Mouse (Mus musculus) retina, embryonic 14.5 days (tissue): ENCODE data around the gene Filip1l.

Experiments used
- DNase-seq: peaks from one replicate; pipeline ENCODE4 v3.0.0-alpha.2; 2015; ENCODE audit warnings: low spot score

Filip1l gene

DNA sequence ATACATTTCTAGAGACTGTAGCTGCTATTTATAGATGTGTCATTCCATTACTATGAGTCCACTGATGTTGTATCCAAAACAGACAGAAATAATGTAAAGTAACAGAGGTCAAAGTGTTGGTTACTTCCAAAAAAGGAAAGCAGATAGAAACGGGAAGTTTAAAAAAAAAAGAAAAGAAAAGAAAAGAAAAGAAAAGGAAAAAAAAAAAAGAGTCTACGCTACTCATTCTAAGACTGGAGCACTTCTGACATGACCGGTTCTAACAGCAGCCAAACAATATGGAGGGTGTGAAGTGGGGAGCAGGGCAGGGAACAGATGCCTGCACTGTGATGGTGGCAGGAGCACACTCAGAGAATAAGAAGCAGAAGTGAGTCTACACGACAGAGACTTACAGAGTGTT lies 175.6 kb downstream of the Filip1l start:
- DNase-seq, result no peak

DNA sequence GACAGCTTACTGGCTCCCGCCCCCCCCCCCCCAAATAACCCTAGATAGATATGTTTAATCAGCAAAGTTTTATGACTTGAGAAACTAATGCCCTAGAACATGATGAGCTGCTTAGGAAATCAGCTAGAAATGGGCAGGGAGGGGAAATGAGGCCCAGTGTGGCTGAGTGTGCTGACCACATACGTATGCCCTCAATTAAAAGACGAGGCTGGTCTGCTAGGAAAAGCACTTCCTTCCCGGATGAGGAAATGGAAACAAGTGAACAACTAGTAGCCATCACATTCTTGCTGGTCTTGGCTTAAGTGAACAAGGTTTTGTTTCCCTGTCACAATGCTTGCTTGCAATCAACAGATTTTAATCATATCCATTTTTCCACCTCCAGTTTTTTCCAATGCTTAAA lies 177.7 kb downstream of the Filip1l start:
- DNase-seq, result no peak

DNA sequence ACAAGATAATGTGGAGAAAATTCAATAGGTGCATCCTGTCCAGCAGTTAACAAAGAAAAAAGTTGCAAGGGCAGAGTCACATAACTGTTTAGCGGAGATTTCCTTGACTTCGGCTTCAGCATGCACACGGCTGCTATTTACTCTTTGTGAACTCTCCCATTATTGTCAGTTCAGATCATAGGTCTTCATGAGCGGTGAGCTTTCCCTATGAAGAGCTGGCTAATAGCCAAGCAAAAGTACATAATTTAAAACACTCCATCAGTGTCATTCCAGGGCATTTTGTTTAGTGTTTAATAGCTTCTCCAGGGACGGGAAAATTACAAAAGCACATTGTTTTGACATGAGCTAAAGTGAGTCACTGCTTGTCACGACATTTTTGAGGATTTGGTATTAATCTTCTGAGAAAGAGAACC lies 179.2 kb downstream of the Filip1l start:
- no peak for DNase-seq

DNA sequence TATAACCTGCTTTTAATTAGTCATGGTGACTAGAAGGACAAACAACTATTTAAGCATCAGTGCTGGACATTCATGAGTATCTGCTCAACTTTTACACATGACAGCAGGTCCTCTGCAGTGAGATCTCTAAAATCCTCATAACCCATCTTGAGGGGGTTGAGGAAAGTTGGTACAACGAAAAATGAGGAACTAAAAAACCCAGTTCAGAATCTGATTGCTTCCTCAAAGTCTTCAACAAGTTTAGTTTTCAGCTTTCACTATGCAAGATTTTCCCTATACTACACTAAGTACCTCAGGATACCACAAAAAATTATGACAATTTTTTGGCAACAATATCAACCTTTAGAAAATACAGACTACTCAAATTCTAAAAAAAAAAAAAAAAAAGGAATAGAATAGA lies 181.5 kb downstream of the Filip1l start:
- DNase-seq, result no peak

DNA sequence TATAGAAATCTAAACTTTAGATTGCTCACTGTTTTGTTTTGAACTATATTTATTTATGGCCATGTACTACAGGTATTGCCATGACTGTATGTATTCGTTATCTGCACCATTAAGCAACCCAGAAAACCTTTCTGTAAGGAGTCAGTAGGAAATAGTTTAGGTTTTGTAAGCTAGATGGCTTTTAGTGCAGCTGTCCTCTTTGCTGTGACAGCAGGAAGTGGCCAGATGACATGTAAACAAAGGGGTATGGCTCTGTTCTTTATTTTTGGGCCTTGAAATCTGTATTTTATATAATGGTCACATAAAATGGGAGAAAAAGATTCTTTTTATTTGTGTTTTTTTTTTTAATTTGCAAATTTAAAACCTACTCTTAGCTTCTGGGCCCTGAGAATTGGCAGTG lies 181.9 kb downstream of the Filip1l start:
- DNase-seq, result no peak

DNA sequence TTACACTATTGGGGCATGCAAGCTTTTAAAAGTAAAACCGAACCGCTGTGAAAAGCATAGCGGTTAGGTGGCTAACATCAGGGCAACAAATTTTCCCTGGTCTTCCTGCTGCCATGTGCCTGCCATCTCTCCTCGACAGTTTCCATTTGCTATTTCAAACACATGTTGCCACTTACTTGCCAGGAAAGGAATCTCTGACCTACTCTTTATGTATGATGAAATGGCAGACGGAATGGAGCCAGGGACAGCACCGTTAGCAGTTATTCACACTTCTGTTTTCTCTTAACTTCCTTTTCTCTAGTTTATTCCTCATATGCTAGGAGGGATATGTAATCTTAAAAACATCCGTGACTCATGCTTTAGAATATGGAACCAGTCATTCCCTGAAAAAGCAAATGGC lies 183.6 kb downstream of the Filip1l start:
- DNase-seq, result no peak

DNA sequence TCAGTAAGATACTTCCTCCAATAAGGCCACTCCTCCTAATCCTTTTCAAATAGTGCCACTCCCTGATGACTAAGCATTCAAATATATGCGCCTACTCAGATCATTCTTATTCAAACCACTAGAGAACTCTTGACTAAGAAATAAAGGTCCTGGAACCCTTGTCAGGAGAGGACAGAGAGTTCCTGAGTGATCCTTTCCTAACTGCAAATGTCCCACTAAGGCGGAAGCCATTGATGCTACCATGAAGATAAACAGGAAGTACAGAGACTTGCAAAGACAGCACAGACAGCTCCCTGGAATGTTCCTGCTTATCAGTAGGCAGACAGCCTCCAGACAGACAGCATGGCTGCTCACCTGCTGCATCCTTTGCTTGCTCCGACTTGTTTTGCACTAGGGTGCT lies 190.3 kb downstream of the Filip1l start:
- no peak for DNase-seq

DNA sequence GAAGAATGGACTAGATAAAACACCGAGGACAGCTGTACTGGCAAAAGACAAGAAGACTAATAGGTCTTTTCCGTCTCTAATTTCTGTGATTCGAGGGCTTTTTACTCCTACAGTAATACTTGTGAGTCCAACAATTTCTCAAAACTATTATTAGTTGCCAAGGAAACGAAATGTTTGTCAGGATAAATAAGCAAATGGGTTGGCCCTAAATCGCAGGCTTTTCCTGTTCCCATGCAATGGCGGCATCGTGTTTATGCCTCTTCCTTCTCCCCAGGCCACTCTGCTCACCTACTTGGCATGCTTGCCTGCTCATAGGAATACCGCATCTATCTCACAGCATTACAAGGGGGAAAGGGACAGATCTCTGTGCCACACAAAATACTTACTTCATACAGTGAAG lies 191.5 kb downstream of the Filip1l start:
- no peak for DNase-seq

DNA sequence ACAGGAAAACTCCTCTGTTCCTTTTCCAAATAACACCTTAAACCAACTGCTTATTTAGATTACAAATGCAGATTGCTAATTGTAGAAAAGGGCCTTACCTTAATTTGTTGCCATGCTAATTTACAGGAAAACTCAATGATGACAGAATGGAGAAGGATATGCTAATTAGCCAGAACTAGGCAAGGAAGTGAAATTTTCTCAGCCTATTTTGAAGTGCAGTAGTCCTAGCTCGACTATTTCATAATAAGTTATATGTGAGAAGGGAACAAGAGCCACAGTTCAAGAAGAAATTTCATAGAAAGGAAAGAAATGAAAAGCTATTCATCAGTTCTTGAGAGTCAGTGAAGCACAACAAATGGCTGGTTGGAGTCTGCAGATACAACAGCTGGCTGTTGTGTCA lies 193.5 kb downstream of the Filip1l start:
- DNase-seq, result no peak

DNA sequence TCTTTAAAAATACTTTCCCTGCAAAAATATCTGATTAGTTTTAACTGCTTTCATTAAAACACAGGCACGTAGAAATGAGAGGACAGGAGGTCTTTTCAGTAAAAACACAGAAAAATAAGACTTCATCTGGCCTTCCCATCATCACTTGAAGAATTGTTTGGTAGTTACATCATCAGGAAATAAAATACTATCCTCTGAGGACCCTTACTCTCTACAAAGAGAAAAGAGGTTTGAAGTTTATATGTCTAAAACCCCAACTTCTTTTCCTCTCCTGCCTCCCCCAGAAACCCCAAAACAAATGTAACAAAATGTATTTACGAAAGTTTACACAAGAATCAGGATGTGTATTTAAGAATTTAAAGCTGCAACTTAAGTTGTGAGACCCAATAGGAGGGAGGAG lies 195.7 kb downstream of the Filip1l start:
- DNase-seq, result no peak

DNA sequence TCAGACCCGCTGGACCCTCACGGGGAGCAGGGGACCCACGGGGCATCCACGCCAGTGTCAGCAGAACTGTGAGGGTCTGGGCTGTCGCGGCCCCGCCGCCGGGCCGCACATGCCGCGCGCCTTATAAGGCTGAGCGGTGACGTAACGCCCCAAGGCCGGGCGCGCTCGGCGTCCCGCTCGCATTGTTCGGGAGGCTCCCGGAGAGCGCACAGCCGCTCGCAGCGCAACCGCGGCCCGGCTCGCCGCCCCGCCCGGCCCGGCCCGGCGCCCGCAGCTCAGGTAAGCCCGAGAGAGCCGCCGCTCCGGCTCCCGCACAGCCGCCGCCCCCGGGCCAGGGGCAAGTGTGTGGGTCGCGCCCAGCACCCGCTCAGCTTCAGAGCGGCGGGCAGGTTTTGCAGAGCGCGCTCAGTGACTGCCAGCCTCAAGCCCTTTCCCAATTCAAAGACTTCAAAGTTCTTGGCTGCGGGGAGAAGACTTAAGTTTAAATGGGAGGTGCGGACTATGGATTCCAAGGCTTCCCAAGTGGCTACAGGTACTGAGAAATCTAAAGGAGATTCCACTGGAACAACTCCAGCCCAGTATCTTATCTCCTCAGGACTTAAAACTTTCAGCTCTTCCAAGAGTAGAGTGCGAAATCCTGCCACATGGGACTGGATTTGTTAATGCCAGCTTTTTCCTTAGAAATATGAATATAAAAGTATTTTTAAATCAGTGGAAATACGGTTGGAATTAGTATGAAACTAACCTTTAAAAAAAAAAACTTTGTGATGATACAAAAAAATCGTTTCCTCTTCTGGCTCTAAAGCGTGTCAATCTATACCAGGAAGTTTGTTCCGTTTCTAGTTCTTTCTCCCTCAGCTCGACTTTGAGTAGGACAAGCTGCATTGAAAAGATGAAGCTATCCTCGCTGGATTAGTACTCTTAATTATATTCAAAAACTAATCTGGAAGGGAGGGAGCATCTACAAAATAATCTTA lies 196.5 kb downstream of the Filip1l start:
- DNase-seq, result peak; percentile 78

DNA sequence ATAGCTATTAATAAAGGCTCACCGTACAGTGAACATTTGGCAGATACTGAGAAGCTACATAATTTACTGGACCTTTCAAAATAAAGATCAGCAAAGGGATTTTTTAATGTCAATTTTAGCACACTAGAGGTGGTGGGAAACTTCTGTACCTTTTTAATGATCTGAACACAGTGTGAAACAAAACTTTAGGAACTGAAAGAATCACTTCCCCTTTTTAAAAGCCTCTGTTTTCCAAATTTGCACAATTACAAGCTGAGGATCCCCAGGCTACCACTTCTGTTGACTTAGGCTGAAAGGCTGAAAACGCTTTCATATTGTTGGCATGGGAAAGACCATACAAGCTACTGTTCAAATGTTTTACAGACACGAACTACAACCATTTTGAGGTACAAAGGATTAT lies 197.2 kb downstream of the Filip1l start:
- no peak for DNase-seq

DNA sequence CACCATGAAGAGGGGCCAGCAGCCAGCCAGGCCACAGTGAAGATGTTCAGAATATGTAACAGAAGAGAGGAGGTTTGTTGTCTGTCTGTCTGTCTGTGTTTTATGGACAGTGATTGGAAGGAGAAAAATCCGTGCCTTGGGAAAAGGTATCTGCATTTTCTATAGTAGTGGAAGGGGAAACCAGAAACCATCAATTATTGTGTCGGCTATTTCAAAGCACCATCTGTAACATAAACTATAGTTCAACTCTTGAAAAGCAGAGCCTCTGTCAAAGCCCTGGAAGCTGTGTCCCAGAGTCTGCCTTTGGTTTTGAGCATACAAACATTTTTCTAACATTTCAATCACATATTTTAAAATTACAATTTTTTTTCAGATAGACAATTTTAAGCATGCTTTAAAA lies 197.9 kb downstream of the Filip1l start:
- no peak for DNase-seq

DNA sequence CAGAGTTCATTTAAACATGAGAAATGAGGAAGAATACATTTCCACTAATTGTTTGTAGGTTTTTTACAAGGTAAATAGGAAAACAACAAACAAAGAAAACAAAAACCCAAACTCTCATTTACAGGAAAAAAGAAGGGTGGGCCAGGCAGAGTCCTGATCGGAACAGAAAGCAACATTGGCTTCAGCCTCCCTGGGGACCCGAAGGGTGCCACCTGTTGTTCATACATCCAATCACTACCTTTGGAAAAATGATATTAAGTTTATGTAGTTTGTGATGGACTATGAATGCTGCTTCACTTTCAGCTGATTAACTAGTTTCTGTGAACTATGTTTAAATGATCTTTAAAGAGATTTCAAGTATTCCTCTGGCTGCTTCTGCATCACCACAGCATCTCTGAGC lies 198.7 kb downstream of the Filip1l start:
- DNase-seq, result no peak

DNA sequence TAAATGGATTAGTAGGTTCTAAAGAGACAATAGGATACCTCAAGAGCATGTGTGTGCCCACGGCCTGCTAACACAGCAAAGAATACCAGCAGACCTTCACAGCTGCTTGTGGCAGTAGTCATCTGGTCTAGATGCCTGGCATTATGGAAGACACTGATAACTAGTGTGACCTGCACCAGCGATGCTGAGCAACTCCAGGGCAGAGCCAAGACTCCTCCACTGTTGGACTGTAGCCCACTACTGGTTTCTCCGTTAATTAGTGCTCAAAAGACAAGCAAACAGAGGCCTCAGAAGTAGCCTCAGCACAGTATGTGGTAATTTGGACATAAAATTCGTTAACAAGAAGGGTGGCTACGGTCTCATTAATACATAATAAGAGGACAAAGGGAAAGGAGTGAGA lies 199.8 kb downstream of the Filip1l start:
- DNase-seq, result no peak

DNA sequence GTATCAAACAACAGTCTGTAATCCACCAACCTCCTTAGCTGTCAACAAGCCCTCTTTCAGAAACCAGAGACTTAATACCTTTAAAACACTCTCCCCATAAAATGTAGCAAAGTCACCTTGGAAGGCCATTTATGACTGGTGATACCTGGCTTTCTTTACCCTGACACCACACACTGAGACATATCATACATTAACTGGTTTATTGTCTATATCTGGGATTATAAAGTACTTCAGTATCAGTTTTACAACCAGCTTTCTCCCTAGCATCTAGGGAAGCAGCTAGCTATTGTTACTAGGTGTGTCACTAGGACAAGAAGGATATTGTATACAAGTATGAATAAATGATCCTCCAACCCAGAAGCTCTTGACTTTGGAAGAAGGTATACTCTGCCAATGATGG lies 200.3 kb downstream of the Filip1l start:
- DNase-seq, result no peak

DNA sequence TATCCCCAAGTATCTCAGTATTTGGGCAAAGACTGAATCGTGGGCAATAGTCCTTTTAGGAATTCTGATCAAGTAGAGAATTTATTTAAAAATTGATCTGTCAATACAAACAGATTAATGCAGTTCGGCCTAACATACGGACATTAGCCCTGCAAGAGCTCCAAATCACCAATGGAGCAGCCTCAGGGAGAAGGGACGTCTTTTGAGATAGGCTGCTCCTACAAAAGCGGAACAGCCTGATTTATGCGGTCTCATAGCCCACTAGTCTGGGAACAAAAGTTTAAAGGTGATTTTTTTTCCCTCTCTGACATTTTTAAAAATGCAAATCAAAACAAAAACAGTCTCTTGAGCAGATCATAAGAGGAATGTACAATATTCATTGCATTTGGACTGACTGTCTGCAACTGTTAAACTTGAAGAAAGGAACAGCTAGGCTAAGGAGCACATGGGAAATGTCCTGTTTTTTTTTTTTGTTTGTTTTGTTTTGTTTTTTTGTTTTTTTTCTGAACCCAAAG lies 202.1 kb downstream of the Filip1l start:
- DNase-seq, result no peak

DNA sequence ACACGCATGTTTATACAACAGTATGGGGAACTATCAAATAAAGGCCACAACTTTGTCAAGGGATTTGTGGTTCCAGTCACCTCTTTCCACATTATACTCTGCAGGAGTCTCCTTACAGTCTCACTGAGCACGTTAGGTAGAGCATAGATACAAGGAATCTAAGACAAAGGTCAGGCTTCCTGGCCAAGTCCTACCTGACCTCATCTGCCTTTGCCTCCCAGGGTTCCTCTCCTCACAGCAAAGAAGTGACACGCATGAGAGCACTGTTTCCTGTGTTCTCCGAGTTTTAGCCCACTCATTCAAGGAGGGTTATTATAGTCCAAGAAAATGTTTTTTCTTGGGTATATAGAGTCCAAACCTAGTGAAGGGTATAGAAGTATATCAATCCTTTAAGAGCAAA lies 202.8 kb downstream of the Filip1l start:
- no peak for DNase-seq

DNA sequence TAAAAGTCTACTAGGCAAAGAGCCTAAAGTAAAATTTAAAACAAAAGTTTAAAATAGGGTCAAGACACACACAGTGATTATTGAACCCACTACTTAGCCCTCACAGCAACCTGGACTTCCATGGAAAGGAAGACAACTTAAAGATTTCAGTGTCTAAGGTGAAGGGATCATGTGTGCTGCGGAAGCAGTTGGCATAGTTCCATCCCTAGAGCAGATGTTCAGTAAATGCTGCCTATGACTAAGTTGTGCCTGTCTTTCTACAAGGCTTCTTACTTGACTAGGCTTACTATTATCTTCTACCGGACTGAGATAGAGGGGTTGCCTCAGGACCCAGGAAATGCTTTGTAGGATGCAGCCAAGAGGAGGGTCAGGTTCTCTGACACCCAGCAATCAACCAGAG lies 203.4 kb downstream of the Filip1l start:
- no peak for DNase-seq

DNA sequence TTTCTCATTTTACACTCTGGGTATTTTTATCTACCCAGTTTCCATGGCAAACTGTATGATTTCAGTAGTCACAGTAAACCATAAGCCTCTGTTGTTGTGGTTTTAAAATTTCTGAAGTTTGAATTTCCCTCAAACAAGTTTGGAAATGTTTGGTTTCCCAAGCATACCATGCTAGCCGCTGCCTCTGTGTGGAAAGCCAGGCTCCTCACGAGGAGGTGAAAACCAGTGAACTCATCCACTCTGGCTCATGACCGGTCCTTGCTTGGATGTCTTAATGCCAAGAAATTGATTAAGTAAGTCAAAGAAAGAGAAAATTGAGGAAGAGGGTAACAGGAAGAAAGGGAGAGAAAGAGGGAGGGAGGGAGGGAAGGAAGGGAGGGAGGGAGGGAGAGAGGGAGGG lies 205.4 kb downstream of the Filip1l start:
- no peak for DNase-seq

DNA sequence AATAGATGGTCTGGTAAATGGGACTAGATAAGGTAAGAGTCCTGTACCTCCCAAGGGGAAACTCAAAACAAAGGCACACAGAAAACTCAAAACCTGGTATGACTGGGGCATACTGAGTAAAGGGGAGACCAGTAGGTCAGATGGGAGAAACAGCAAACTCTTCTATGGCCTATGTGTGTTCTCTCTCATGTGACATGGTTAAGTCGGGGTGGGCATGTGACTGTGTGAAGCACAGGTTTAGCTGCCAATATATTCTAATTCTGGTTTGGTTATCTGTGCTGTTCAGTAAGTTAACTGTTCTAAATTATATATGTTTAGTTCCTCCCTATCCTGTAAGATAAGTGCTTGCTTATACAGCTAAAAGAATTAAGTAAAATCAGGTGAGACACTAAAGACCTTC lies 207.3 kb downstream of the Filip1l start:
- DNase-seq, result no peak

DNA sequence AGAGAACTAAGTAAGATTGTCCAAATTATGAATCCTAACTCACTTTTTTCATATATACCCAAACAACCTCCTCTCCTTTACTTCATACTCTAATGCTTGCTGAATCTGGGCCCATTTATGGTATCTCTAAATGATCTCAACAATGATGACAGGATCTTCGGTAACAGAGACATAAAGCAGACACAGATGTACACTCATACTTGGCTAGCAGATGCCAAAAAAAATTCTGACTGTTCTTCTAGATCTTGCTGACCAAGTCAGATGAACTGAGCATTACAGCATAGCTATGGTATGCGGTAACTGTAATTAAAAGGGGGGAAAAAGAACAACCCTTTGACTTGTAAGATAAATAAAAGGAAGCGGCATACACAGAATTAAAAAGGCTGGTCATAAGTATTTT lies 210.6 kb downstream of the Filip1l start:
- DNase-seq, result no peak

DNA sequence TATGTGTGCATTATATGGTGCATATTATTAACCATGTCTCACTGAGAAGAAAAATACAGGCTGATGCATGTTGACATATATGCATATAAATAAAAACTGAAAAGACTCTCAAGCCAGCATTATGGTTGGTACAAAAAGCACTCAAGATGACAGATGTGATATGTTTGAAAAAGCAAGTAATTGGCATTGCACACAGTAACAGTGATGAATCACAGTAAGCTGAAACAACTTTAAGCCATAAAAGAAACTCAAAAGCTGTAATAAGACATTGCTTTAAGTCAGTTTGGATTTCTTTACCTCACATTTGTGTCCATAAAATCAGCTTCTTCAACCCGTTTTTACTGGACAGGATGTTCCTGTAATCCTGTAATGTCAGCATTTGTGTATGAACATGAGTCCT lies 211.9 kb downstream of the Filip1l start:
- no peak for DNase-seq

DNA sequence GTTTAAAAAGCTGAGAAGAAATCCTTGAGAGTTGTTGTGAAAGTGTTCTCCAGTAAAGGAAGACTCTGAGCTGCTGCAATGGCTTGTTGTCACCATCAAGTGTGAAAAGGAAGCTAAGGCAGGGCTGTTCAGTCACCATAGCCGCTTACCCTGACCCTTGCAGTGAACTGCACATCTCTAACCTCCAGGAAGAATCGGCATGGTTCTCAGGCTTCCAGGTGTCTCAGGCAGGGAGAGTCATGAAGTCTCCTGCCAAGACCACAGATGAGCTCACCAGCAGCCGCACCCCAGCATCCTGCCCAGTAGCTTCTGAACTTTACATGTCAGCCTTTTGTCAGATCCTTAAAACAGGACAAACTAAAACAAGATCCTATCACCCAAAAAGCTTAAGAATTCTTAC lies 213.3 kb downstream of the Filip1l start:
- no peak for DNase-seq
